Mouse (Mus musculus): Measurements from ENCODE around the gene Tmem101. TPM values are rescaled to one million over a fixed set of nuclear protein-coding genes. Genes with fewer than 3 reads are reported as not detected.

The Tmem101 gene
- polyA plus RNA-seq, 1 experiment from 2014 or later, result 6.4 TPM

- Histone ChIP-seq H3K9ac (replicated peaks) (peak within 1 kb of the TSS; percentile 96), H3K4me2 (ENCODE audit: low read depth, low read length) (peak within 1 kb of the TSS; percentile 97), H3K36me3 (replicated peaks; ENCODE audit: insufficient read depth, low read length) (peaks cover 14% of the 10 kb centered on the region), H3K27ac (ENCODE audit: low read depth) (peak within 1 kb of the TSS; percentile 96), H3K27me3 (ENCODE audit: insufficient read depth, low read length) (no peaks in the 10 kb centered on the region), H3K4me3 (ENCODE audit: low read depth, low read length) (peak within 1 kb of the TSS; percentile 97), H3K9me3 (ENCODE audit: low read length) (no peaks in the 10 kb centered on the region), H3K4me1 (ENCODE audit: insufficient read depth) (peaks cover 15% of the 10 kb centered on the region)
- peak; percentile 87 for ATAC-seq
- TF ChIP-seq CTCF (IDR thresholded peaks at IDR 0.05; ENCODE audit: low read depth), result no peak
- TF ChIP-seq EP300 (IDR thresholded peaks at IDR 0.05; ENCODE audit: low read depth), result no peak
- under 1% methylated on average over 62 of the region's 70 CpGs for WGBS (ENCODE audit: insufficient replicate concordance)
- peak; percentile 98 for DNase-seq
Observed at GRCm38 (mm10) chr11:102184646-102185495, 28.7 kb upstream of the Tmem101 start, which contains the start of gene Lsm12. Lsm12 (minus strand) TSS chr11:102185296.

GRCm38 (mm10) chr11:102184253-102184645 lies 28.0 kb upstream of the Tmem101 start:
- DNase-seq, result no peak
- Histone ChIP-seq H3K4me2 (ENCODE audit: low read depth, low read length) (peak overlapping the region; percentile 97), H3K36me3 (replicated peaks; ENCODE audit: insufficient read depth, low read length) (peaks cover 20% of the 10 kb centered on the region), H3K9ac (replicated peaks) (peak overlapping the region; percentile 96), H3K27me3 (ENCODE audit: insufficient read depth, low read length) (no peaks in the 10 kb centered on the region), H3K27ac (ENCODE audit: low read depth) (peak overlapping the region; percentile 96), H3K4me3 (ENCODE audit: low read depth, low read length) (peak overlapping the region; percentile 97), H3K4me1 (ENCODE audit: insufficient read depth) (peaks cover 15% of the 10 kb centered on the region), H3K9me3 (ENCODE audit: low read length) (no peaks in the 10 kb centered on the region)
- 4% methylated on average over 7 of the region's 7 CpGs for WGBS (ENCODE audit: insufficient replicate concordance)
- ATAC-seq, result no peak
- no peak for TF ChIP-seq EP300 (IDR thresholded peaks at IDR 0.05; ENCODE audit: low read depth)
- TF ChIP-seq CTCF (IDR thresholded peaks at IDR 0.05; ENCODE audit: low read depth), result no peak

DNA sequence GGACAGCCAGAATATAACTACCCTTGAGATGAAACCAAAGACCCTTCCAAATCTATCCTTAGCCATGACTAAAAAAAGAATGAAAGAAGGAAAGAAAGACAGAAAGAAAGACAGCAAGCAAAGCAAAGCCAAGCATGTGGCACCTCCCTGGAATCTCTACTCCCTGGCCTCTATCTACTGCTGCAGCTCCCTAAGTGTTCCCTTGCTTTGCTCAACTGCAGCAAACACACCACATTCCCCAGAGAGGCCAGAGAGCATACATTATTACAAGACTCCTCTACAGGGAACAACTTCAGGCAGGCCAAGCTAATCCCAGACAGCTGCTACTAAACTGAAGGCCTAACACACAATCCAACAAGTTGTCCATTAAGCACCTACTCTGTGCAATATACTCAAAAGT lies 23.6 kb upstream of the Tmem101 start:
- Histone ChIP-seq H3K4me2 (ENCODE audit: low read depth, low read length) (no peak overlapping the region), H3K4me3 (ENCODE audit: low read depth, low read length) (no peak overlapping the region), H3K9me3 (ENCODE audit: low read length) (no peaks in the 10 kb centered on the region), H3K27ac (ENCODE audit: low read depth) (no peak overlapping the region), H3K27me3 (ENCODE audit: insufficient read depth, low read length) (no peaks in the 10 kb centered on the region), H3K4me1 (ENCODE audit: insufficient read depth) (peaks cover 9% of the 10 kb centered on the region), H3K36me3 (replicated peaks; ENCODE audit: insufficient read depth, low read length) (peaks cover 47% of the 10 kb centered on the region), H3K9ac (replicated peaks) (no peak overlapping the region)
- no peak for ATAC-seq
- TF ChIP-seq CTCF (IDR thresholded peaks at IDR 0.05; ENCODE audit: low read depth), result no peak
- no peak for TF ChIP-seq EP300 (IDR thresholded peaks at IDR 0.05; ENCODE audit: low read depth)
- no peak for DNase-seq

DNA sequence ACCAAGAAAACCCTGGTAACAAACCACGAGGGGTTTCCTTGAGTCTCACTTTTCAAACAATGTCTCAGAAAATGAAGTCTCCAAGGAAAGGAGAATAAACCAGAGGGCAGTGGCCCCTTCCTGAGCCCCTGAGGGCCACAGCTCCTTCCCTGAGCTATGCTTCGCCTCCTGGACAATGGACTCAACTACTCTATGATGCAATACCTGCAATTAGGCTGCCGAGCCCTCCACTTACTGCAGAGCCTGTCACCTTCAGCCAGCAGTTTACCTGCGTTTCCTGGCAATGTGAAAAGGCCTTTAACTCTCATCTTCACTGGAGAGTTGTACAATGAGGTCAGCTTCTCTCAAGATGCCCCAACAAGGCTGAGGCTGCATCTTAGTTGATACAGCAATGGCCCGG lies 12.5 kb upstream of the Tmem101 start:
- H3K27ac ChIP-seq (ENCODE audit: low read depth), result peak overlapping the region; percentile 31
- H3K4me2 ChIP-seq (ENCODE audit: low read depth, low read length), result no peak overlapping the region
- no peak overlapping the region for H3K4me3 ChIP-seq (ENCODE audit: low read depth, low read length)
- 62% methylated on average over 5 of the region's 5 CpGs for WGBS (ENCODE audit: insufficient replicate concordance)
- H3K36me3 ChIP-seq (replicated peaks; ENCODE audit: insufficient read depth, low read length), result peaks cover 25% of the 10 kb centered on the region
- H3K9me3 ChIP-seq (ENCODE audit: low read length), result no peaks in the 10 kb centered on the region
- H3K27me3 ChIP-seq (ENCODE audit: insufficient read depth, low read length), result no peaks in the 10 kb centered on the region
- H3K4me1 ChIP-seq (ENCODE audit: insufficient read depth), result peaks cover 8% of the 10 kb centered on the region
- TF ChIP-seq CTCF (IDR thresholded peaks at IDR 0.05; ENCODE audit: low read depth) (no peak), EP300 (IDR thresholded peaks at IDR 0.05; ENCODE audit: low read depth) (no peak)
- ATAC-seq (peak; percentile 52; the same call in 1 of the 2 replicates), DNase-seq (no peak)
- no peak overlapping the region for H3K9ac ChIP-seq (replicated peaks)

DNA sequence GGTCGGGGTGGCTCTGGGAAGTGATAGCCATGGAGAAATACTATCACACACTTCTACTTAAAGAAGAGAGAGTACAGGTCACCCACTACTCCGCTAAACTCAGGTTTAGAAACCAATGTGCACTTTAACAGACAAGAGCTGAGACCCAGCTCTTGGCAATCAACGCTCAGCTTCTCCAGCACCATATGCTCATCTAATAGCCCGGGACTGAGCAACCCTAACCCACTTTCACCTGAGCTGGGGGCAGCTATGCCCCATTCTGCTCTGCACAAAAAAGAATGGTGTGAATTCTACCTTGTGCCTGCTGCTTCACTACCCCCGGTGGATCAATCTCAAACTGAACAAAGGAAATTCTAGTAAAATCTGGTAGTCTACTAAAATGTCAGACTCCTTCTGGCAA lies 11.3 kb upstream of the Tmem101 start:
- Histone ChIP-seq H3K27me3 (ENCODE audit: insufficient read depth, low read length) (no peaks in the 10 kb centered on the region), H3K27ac (ENCODE audit: low read depth) (peak overlapping the region; percentile 31; the same call in 1 of the 2 replicates), H3K4me3 (ENCODE audit: low read depth, low read length) (no peak overlapping the region), H3K4me2 (ENCODE audit: low read depth, low read length) (no peak overlapping the region), H3K4me1 (ENCODE audit: insufficient read depth) (peaks cover 8% of the 10 kb centered on the region), H3K9ac (replicated peaks) (no peak overlapping the region), H3K36me3 (replicated peaks; ENCODE audit: insufficient read depth, low read length) (peaks cover 34% of the 10 kb centered on the region), H3K9me3 (ENCODE audit: low read length) (no peaks in the 10 kb centered on the region)
- no peak for DNase-seq
- ATAC-seq, result no peak
- 87% methylated on average over 5 of the region's 5 CpGs for WGBS (ENCODE audit: insufficient replicate concordance)
- TF ChIP-seq CTCF (IDR thresholded peaks at IDR 0.05; ENCODE audit: low read depth) (no peak), EP300 (IDR thresholded peaks at IDR 0.05; ENCODE audit: low read depth) (no peak)

DNA sequence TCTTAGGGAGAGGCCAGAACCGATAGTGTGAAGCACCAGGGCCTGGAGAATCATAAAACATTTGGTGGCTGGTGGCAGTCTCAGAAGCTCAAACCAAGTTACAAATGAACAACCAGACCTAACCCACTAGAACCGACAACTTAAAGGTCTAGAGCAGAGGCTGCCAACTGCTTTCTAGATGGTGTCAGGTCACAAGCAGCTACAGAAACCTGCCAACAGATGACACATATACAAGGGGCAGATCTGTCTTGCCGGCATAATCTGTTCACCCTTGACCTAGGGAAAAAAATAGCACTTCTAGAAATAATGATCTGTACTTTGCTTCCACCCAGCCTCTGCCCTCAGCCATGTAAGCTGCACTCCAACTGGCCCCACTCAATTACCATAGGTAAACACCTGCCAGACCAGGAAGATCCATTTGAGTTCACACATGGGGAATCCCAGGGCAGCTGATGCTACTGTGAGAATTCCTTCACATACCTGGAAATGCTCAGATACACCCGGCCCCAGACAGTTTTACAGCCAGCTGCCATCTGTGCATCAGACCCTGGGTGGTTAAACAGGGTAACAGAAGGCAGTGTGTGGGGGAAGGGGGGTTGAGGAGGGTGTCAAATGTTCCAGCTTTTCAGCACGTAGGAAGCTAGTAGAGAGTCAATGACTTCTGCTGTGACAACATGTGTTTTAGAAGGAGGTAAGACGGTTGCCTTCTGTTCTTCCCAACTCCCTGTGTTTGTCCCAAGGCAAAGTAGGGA lies 9.9 kb upstream of the Tmem101 start:
- ATAC-seq, result peak; percentile 83
- H3K27me3 ChIP-seq (ENCODE audit: insufficient read depth, low read length), result no peaks in the 10 kb centered on the region
- H3K4me1 ChIP-seq (ENCODE audit: insufficient read depth), result peaks cover 8% of the 10 kb centered on the region
- H3K36me3 ChIP-seq (replicated peaks; ENCODE audit: insufficient read depth, low read length), result peaks cover 40% of the 10 kb centered on the region
- H3K4me3 ChIP-seq (ENCODE audit: low read depth, low read length), result no peak overlapping the region
- H3K9me3 ChIP-seq (ENCODE audit: low read length), result no peaks in the 10 kb centered on the region
- TF ChIP-seq EP300 (IDR thresholded peaks at IDR 0.05; ENCODE audit: low read depth) (peak; percentile 41; the same call in 1 of the 2 replicates), CTCF (IDR thresholded peaks at IDR 0.05; ENCODE audit: low read depth) (no peak)
- 60% methylated on average over 6 of the region's 6 CpGs for WGBS (ENCODE audit: insufficient replicate concordance)
- H3K4me2 ChIP-seq (ENCODE audit: low read depth, low read length), result no peak overlapping the region
- peak overlapping the region; percentile 64 for H3K27ac ChIP-seq (ENCODE audit: low read depth)
- DNase-seq, result no peak
- H3K9ac ChIP-seq (replicated peaks), result no peak overlapping the region

All from liver, postnatal 0 days (tissue).